Comparison of ENCODE assay signal across 1 mouse cellular context in the genomic region with DNA sequence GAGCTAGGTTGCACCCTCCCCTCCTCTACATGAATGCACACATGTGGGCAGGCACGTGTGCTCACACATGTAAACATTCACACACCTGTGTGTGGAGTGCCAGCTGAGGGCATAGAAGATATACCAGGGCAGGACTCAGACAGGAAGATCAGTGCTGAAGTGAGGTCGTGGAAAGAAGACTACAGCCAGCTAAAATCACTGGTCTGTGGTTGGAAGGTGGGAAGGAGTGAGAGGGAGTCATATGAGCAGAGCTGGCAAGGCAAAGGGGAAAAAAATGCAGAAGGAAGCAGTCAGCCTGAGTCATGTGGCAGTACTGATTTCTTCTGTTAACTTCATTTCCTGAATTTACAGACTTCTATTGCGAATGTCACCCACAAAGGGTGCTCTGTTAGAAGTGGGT.
TF ChIP-seq lines count a peak whose summit lies in the region.

No protein-coding gene starts in this region.

TF ChIP-seq in MEL, 35 proteins besides CTCF, POLR2A, EP300 and RAD21 (continued from another document):
- TF ChIP-seq ZNF384 (IDR thresholded peaks at IDR 0.05; ENCODE audit: low read depth, low read length) (peak; percentile 54; the same call in 1 of the 2 replicates), UBTF (IDR thresholded peaks at IDR 0.05; ENCODE audit: borderline replicate concordance, insufficient read depth, low read depth, low read length) (no peak), GATA1 (IDR thresholded peaks at IDR 0.05; ENCODE audit: low read depth, low read length) (no peak), MAX (IDR thresholded peaks at IDR 0.05; ENCODE audit: low read length) (no peak), CHD1 (IDR thresholded peaks at IDR 0.05; ENCODE audit: low read depth, low read length) (no peak), MAFK (IDR thresholded peaks at IDR 0.05; ENCODE audit: borderline replicate concordance, low read depth, low read length) (no peak)
